Mouse (Mus musculus) embryo, embryonic 10 days (tissue): ENCODE data around the gene Sowahc.
A peak's percentile ranks its signal among the peaks of the same experiment; 100 is the strongest.

ENCODE experiments used
- DNase-seq: peaks from one replicate; pipeline ENCODE4 v3.0.0-alpha.2; 2015; ENCODE audit warnings: low spot score

Gene Sowahc

DNA sequence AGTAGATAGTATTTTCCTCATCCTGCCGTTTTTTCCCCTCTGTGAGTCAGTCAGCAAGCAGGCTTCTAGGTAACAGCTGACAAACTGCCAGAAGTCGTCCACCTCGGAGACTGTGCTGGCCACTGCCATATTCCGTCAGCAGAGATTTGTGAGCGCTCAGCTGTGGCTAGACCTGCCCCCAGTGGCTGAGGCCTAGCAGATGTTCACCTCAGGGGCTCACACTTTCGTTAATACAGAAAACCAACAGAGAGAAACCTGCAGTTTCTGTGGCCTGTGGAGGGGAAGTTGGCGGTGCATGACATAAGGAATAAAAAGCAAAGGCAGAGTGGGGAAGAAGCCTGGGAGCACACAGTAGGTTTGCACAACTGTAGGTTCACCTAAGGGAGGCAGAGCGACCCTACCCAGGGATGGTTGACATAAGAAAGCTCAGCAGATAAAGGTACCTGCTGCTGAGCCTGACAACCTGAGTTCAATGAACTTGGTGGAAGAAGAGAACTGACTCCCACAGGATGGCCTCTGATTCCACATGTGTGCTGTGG, 31.9 kb downstream of the Sowahc start:
- no peak for DNase-seq

DNA sequence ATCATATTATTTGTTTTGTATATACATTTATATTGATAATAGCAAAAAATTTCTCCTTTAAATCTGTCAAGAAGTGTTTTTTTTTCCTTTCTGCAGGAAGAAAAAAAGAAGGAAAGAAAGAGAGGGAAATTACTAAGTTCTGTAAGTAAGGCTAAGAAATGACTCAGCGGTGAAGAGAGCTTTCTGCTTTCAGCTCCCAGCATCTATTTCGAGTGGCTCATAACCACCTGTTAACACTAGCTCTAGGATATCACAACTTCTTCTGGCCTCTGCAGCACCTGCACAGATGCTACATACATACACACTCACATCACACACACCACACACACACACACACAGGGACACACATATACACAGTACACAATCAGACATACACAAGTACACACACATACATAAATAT, 34.8 kb downstream of the Sowahc start:
- no peak for DNase-seq

DNA sequence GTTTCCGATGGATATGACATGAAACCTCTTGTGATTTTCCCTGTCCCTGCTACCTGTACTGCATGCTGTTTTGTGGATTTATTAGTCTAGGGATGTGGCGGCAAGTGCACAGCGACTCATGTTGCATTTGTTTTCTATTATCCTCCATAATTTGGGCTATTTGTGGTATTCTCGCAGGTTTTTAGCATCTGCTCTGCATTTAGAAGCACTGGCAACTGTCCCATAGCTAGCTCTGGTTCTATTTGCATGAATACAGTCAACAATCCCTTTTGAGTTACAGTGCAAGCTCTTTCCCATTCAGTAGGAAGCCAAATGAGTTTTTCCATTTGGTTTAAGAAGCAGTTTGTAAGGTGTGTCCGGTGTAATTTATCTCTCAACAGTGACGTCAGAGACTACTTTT, 37.8 kb downstream of the Sowahc start:
- no peak for DNase-seq

DNA sequence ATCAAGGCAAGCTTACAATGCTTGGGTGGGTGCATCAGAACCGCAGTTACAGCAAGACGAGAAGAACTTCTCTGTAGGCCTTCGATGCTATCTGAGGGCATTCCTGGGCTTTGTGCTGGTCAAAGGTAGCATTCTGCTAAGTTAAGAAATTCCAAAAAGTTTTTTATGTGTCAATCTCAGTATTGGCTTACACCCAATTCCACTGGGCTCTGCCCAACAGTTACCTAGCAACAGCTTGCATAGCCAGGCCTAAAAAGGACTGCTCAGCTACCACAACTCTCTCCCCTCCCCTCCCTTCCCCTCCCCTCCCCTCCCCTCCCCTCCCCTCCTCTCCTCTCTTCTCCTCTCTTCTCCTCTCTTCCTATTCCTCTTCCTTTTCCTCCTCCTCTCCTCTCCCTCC, 39.9 kb downstream of the Sowahc start:
- DNase-seq, result no peak

DNA sequence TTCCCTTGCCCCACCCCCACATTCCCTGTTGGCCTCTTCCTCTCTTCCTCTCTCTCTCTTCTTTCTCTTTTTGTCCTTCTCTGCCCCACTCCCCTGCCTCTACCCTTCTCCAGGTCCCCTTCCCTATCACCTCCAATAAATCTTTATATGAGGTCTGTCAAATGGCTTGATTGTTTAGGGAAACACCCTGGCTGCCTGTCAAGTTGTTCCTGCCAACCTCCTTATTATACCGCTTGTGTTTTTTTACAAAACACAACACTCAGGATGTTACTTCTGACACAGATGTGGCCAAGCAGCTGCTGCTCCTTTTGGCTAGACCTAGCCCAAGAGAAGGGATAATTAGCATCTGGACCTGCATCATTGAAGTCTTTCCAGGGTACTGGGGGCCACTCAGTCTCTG, 40.3 kb downstream of the Sowahc start:
- no peak for DNase-seq

DNA sequence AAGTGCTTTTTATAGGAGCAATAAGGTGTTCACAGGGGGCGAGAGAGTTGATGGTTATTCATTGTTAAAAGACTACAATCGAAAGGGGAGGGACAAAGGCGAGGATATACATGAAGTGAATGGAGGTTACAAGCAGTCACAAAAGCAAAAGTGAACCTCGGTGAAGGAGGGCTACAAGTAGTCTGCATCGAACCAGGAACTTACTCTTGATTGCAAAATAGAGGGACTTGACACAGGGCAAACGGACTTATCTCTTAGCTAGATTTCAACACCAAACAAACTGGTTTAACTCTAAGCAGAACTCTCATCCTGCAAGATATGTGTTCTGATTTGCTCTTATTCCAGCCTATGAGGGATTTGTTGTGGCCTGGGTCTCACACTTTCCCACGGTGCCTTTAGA, 41.2 kb downstream of the Sowahc start:
- no peak for DNase-seq

DNA sequence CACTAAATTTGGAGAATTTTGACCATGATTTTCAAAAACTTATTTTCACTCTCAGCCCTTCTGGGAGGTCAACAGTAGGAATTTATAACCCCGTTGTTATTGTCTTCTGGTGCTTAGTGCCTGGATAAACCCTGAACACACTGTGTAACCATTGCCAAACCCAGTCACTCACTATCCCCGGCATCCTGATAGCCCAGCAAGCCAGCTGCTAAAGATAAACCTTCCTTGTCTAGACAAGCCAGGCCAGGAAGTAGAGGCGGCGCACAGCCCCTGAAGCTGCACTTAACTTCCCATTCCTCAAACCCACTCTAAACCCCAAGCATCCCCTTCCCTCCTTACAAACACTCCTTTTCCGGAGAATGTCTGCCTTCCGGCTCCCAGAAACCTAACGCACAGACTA, 43.3 kb downstream of the Sowahc start:
- peak; percentile 37 for DNase-seq

DNA sequence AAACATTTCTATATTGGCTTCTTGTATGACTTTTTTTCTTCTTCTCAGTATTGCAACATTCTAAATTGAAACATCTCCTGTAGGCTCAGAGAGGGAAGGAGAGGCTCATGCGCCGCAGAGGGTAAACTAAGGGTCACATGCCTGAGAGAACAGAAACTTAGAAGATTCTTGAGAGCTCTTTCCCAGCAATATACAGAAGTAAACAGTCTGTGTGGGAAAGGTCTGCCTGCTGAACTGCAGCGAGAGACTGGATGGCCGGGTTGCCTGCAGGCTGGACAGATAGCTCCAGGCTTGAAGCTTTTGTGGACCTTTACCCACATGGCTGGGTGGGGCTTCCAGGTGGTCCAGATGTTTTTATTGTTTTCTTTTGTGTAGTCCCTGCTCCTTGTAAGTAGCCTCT, 43.9 kb downstream of the Sowahc start:
- DNase-seq, result no peak

DNA sequence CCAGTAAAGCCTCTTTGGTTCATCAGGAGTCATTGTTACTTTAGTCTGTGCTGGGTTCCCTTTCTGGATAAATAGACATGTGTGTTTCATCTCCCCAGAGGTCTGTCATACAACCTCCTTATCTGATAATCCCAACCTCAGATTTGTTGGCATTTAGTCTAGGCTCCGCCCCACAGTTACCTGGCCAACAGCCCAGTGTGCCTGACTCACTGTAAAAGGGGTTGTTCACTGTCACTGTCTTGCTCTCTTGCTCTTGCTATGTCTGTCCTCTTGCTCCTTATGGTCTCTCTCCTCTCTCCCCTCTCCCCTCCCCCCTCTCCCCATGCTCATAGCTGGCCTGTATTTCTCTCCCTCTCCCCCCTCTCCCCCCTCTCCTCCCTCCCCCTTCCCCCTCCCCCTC, 44.3 kb downstream of the Sowahc start:
- DNase-seq, result no peak

DNA sequence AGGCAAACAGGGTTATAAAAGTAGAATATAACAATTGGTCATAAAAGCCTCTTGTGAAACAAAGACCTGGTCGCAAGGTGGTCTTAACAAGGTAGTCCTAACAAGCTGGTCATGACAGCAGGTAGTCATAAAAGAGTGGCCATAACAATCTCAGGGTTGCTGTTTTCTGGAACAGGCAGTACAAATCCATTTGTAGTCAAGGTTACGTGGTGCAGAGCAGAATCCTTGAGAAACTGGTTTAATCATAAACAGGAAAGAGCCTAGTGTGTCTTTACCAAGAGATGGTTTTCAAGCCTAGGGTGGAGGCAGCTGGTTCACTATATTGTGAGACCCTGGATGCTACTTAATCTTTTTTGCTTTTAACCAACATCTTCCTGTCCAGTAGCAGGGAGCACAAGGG, 45.5 kb downstream of the Sowahc start:
- DNase-seq, result no peak

DNA sequence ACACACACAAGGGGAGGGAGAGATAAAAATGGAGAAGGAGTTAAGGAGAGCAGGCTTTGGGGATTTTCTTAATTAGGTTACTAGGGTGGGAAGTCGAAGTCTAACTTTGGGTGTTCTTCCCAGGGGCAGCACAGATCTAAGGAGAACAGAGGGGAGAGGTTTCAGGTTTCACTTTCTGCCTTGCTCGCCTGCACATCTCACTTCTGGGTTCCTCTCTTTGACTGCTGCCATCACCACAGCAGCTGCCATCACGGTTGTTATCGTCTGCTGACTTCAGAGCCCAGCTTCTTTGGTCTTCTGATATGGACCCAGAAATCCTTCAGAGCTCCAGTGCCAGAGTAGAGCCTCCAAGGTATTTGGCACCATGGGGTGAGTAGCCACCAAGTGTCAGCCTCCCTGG, 46.4 kb downstream of the Sowahc start:
- no peak for DNase-seq

DNA sequence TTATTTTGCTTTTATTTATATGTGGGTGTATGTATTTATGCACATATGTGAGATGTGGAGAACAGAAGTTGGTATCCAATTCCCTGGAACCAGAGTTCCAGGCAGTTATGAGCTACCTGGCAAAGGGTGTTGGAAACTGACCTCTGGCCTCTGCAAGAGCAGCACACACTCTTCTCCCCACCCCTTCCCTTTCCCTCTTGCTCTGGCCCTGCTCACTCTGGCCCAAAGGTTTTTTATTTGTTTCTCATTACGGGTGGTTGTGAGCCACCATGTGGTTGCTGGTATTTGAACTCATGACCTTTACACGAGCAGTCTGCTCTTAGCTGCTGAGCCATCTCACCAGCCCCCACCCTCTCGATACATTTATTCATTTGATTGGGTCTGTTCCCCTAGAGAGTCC, 47.0 kb downstream of the Sowahc start:
- no peak for DNase-seq

DNA sequence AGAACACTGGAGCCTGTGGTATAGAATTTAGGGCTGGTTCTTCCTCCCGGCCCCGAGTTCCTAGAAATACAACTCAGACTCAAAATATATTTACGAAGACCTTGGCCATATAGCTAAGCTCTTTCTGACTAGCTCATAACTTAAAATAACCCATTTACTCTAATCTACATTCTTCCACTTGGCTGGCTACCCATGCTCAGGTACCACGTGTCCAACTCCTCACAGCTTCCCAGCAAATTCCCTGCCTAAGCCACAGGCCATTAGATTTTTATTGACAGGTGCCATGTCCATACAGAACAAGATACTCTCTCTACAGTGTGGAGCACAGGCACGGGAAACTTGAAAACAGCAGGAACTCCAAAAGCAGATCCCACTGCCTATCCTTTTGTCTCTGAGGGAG, 54.0 kb downstream of the Sowahc start:
- no peak for DNase-seq
